ENCODE assay signal across 31 mouse cellular contexts in the genomic region with DNA sequence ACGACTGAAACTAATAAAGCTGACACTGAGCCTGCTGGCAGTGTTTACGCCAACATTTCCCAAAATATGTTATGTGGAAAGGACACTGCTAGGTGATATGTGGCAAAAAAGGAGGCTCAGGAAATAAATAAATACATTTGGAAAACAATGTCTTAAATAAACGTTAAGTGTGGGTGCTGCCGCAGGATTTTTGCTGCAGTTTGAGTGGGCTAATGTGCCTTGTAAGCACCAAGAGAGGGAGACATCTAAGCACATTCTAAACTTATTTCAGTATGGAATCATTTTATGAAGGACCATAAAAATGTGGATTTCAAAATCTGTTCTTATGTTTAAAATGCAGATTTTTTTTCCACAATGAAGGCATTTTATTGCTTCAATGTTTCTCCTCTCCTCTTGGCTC.
DNase-seq lines count a peak whose midpoint lies in the region; ATAC-seq and TF ChIP-seq lines count a peak whose summit lies in the region.
"Had no signal": no experiment of that assay in that cellular context is flagged by ENCODE, and none has a peak within 500 bp of the region (broad histone marks: within the 10 kb centered on the region; RNA-seq: fewer than 3 reads in every experiment).

No protein-coding gene starts in this region.

- 78% methylated on average over 4 of the region's 4 CpGs for WGBS in midbrain, postnatal 0 days
- WGBS in midbrain, embryonic 16.5 days, result 86% methylated on average over 4 of the region's 4 CpGs

- TF ChIP-seq CTCF in midbrain, postnatal 0 days (IDR thresholded peaks at IDR 0.05), result peak; percentile 16; the same call in 1 of the 2 replicates

- H3K36me3 ChIP-seq in midbrain, postnatal 0 days (ENCODE audit: insufficient read depth, low read length), result no peaks in the 10 kb centered on the region
- H3K36me3 ChIP-seq in midbrain, embryonic 16.5 days (ENCODE audit: control insufficient read depth, insufficient read depth, low read length), result no peaks in the 10 kb centered on the region
- H3K36me3 ChIP-seq: embryonic facial prominence, embryonic 10.5 days; embryonic facial prominence, embryonic 13.5 days; G1E; heart, embryonic 10.5 days; heart, embryonic 13.5 days; hindbrain, embryonic 12.5 days; hindbrain, embryonic 15.5 days had no signal

- no peak overlapping the region for H3K27ac ChIP-seq in midbrain, postnatal 0 days (ENCODE audit: low read depth, low read length)
- no peak overlapping the region for H3K27ac ChIP-seq in midbrain, embryonic 16.5 days (ENCODE audit: low read length)
- H3K27ac ChIP-seq: embryonic facial prominence, embryonic 10.5 days; embryonic facial prominence, embryonic 13.5 days; forebrain, embryonic 13.5 days; heart, adult 2 months; heart, embryonic 10.5 days; heart, embryonic 13.5 days; hindbrain, embryonic 12.5 days; hindbrain, embryonic 15.5 days had no signal

- no peak overlapping the region for H3K4me3 ChIP-seq in midbrain, postnatal 0 days (ENCODE audit: low read depth, low read length)
- no peak overlapping the region for H3K4me3 ChIP-seq in midbrain, embryonic 16.5 days (ENCODE audit: low read depth, low read length)
- H3K4me3 ChIP-seq: embryonic facial prominence, embryonic 10.5 days; embryonic facial prominence, embryonic 13.5 days; erythroblast, embryonic 14.5 days; forebrain, embryonic 13.5 days; heart, adult 2 months; heart, embryonic 10.5 days; heart, embryonic 13.5 days; hindbrain, embryonic 12.5 days; hindbrain, embryonic 15.5 days had no signal

- H3K4me2 ChIP-seq in midbrain, postnatal 0 days (ENCODE audit: low read depth, low read length, poor library complexity, severe bottlenecking), result no peak overlapping the region
- H3K4me2 ChIP-seq in midbrain, embryonic 16.5 days (ENCODE audit: low read length), result no peak overlapping the region
- H3K4me2 ChIP-seq: embryonic facial prominence, embryonic 13.5 days; forebrain, embryonic 13.5 days; heart, embryonic 13.5 days; hindbrain, embryonic 12.5 days; hindbrain, embryonic 15.5 days had no signal

- H3K9me3 ChIP-seq in midbrain, postnatal 0 days (ENCODE audit: low read length), result no peaks in the 10 kb centered on the region
- no peaks in the 10 kb centered on the region for H3K9me3 ChIP-seq in midbrain, embryonic 16.5 days (replicated peaks; ENCODE audit: control insufficient read depth, low read length, poor library complexity, severe bottlenecking)
- H3K9me3 ChIP-seq: embryonic facial prominence, embryonic 10.5 days; embryonic facial prominence, embryonic 13.5 days; forebrain, embryonic 13.5 days; heart, embryonic 10.5 days; heart, embryonic 13.5 days; hindbrain, embryonic 12.5 days; hindbrain, embryonic 15.5 days had no signal

- no peak for DNase-seq in frontal cortex, postnatal 14 days (ENCODE audit: low spot score in 2 of 2)
- no peak for DNase-seq in midbrain, postnatal 0 days (ENCODE audit: low spot score)
- peak; percentile 65 for DNase-seq in brain, adult 2 months (ENCODE audit: low read depth, low spot score)
- DNase-seq in cerebellum, postnatal 36 days, result no peak
- DNase-seq: adrenal gland, postnatal 10 days; adrenal gland, postnatal 36 days; B cell, adult 2 months; cerebellum, adult 11 months; cerebellum, adult 2 months; cerebellum, adult 9-11 months; cerebellum, postnatal 25 days; embryo, embryonic 11 days; gastrocnemius, postnatal 10 days; gastrocnemius, postnatal 36 days; heart, adult 2 months; heart, postnatal 14 days; heart, postnatal 4 days had no signal

- peaks cover under 1% of the 10 kb centered on the region; the same call in 1 of the 2 replicates for H3K4me1 ChIP-seq in midbrain, postnatal 0 days (ENCODE audit: insufficient read depth, low read length)
- no peaks in the 10 kb centered on the region; the same call in 1 of the 2 replicates for H3K4me1 ChIP-seq in midbrain, embryonic 16.5 days (ENCODE audit: control insufficient read depth, insufficient read depth, low read length)
- H3K4me1 ChIP-seq: embryonic facial prominence, embryonic 10.5 days; embryonic facial prominence, embryonic 13.5 days; forebrain, embryonic 13.5 days; heart, embryonic 10.5 days; heart, embryonic 13.5 days; hindbrain, embryonic 12.5 days had no signal

- no peaks in the 10 kb centered on the region for H3K27me3 ChIP-seq in midbrain, postnatal 0 days (ENCODE audit: insufficient read depth, low read length)
- no peaks in the 10 kb centered on the region for H3K27me3 ChIP-seq in midbrain, embryonic 16.5 days (ENCODE audit: control insufficient read depth, insufficient read depth, low read depth, low read length)
- H3K27me3 ChIP-seq: CH12.LX; embryonic facial prominence, embryonic 13.5 days; forebrain, embryonic 13.5 days; heart, embryonic 13.5 days; hindbrain, embryonic 12.5 days; hindbrain, embryonic 15.5 days had no signal

- H3K9ac ChIP-seq in midbrain, postnatal 0 days (replicated peaks; ENCODE audit: low read length, poor library complexity, severe bottlenecking), result no peak overlapping the region
- H3K9ac ChIP-seq in midbrain, embryonic 16.5 days (ENCODE audit: low read depth, low read length), result no peak overlapping the region
- H3K9ac ChIP-seq: embryonic facial prominence, embryonic 13.5 days; forebrain, embryonic 13.5 days; heart, embryonic 13.5 days; hindbrain, embryonic 12.5 days; hindbrain, embryonic 15.5 days had no signal

- ATAC-seq in frontal cortex, adult (ENCODE audit: low TSS enrichment), result peak; percentile 53; the same call in 1 of the 2 replicates
- no peak for ATAC-seq in midbrain, postnatal 0 days (ENCODE audit: low FRiP score)
- no peak for ATAC-seq in midbrain, embryonic 16.5 days
- ATAC-seq: forebrain, embryonic 13.5 days; forebrain, embryonic 16.5 days; Patski had no signal
